10 mouse cellular contexts compared by ENCODE assay signal in genomic region chr16:33261584-33262061, GRCm38 (mm10). TPM values are rescaled to one million over a fixed set of nuclear protein-coding genes. Genes with fewer than 3 reads are reported as not detected.
A peak's percentile ranks its signal among the peaks of the same experiment; 100 is the strongest.
DNase-seq lines count a peak whose midpoint lies in the region; ATAC-seq lines count a peak whose summit lies in the region.
"Had no signal": no experiment of that assay in that cellular context is flagged by ENCODE, and none has a peak within 500 bp of the region (broad histone marks: within the 10 kb centered on the region; RNA-seq: fewer than 3 reads in every experiment).

No protein-coding gene starts in this region.

- peaks cover 24% of the 10 kb centered on the region for H3K36me3 ChIP-seq in kidney, embryonic 15.5 days
- peaks cover 24% of the 10 kb centered on the region for H3K36me3 ChIP-seq in kidney, embryonic 14.5 days (ENCODE audit: control insufficient read depth, insufficient read depth, low read length)
- peaks cover 32% of the 10 kb centered on the region for H3K36me3 ChIP-seq in megakaryocyte, embryonic 14.5 days (replicated peaks; ENCODE audit: low read length)

- ATAC-seq in kidney, embryonic 15.5 days (replicated peaks; ENCODE audit: low FRiP score): no peak
- no peak for ATAC-seq in kidney, embryonic 14.5 days (ENCODE audit: low FRiP score, low TSS enrichment)
- ATAC-seq in hematopoietic stem cell, adult 5-6 weeks (replicated peaks in 1 of 2; ENCODE audit: insufficient read depth in 1 of 2, low FRiP score in 2 of 2, low TSS enrichment in 1 of 2, low read depth in 1 of 2, poor library complexity in 2 of 2, severe bottlenecking in 2 of 2): peak; percentile 84 to 90

- H3K4me1 ChIP-seq in kidney, embryonic 15.5 days: 0 out of 2 replicates have a peak, but pooled peaks cover 8% of the 10 kb centered on the region
- no peaks in the 10 kb centered on the region for H3K4me1 ChIP-seq in kidney, embryonic 14.5 days (ENCODE audit: control insufficient read depth, insufficient read depth, low read length)
- peaks cover 36% of the 10 kb centered on the region for H3K4me1 ChIP-seq in megakaryocyte, embryonic 14.5 days
- H3K4me1 ChIP-seq: forebrain, embryonic 10.5 days had no signal

- H3K27ac ChIP-seq in kidney, embryonic 15.5 days: peak overlapping the region; percentile 13; the same call in 1 of the 2 replicates
- no peak overlapping the region for H3K27ac ChIP-seq in kidney, embryonic 14.5 days (ENCODE audit: low read depth, low read length)
- H3K27ac ChIP-seq: forebrain, embryonic 10.5 days had no signal

- no peaks in the 10 kb centered on the region for H3K27me3 ChIP-seq in kidney, embryonic 15.5 days
- no peaks in the 10 kb centered on the region for H3K27me3 ChIP-seq in kidney, embryonic 14.5 days (ENCODE audit: control insufficient read depth, insufficient read depth, low read length)
- H3K27me3 ChIP-seq in megakaryocyte, embryonic 14.5 days (replicated peaks): no peaks in the 10 kb centered on the region

- no peak overlapping the region for H3K4me3 ChIP-seq in kidney, embryonic 15.5 days (replicated peaks)
- no peak overlapping the region for H3K4me3 ChIP-seq in kidney, embryonic 14.5 days (ENCODE audit: low read length)
- H3K4me3 ChIP-seq in megakaryocyte, embryonic 14.5 days (replicated peaks): peak overlapping the region; percentile 42
- H3K4me3 ChIP-seq: forebrain, embryonic 10.5 days had no signal

- DNase-seq in NIH3T3 (ENCODE audit: low read depth): peak; percentile 14
- DNase-seq in left cerebral cortex, postnatal 25 days (ENCODE audit: low spot score in 2 of 2): no peak
- DNase-seq in cerebellum, postnatal 10 days: no peak
- DNase-seq in urinary bladder, postnatal 36 days (ENCODE audit: low spot score in 2 of 2): no peak
- DNase-seq: kidney, adult 9 months had no signal

- H3K4me2 ChIP-seq in kidney, embryonic 15.5 days: no peak overlapping the region
- H3K4me2 ChIP-seq in kidney, embryonic 14.5 days (replicated peaks; ENCODE audit: low read depth, low read length): no peak overlapping the region

- WGBS in kidney, embryonic 15.5 days: 78% methylated on average over 2 of the region's 2 CpGs
- WGBS in kidney, embryonic 14.5 days: 90% methylated on average over 2 of the region's 2 CpGs

- intact Hi-C loops in left cerebral cortex, postnatal 25 days (cut with DNase I): no loop called here

- H3K9me3 ChIP-seq in kidney, embryonic 15.5 days (replicated peaks): no peaks in the 10 kb centered on the region
- H3K9me3 ChIP-seq in kidney, embryonic 14.5 days (ENCODE audit: control insufficient read depth, low read length): no peaks in the 10 kb centered on the region
- no peaks in the 10 kb centered on the region for H3K9me3 ChIP-seq in megakaryocyte, embryonic 14.5 days
- H3K9me3 ChIP-seq: forebrain, embryonic 10.5 days had no signal

- no peak overlapping the region for H3K9ac ChIP-seq in kidney, embryonic 15.5 days
- no peak overlapping the region for H3K9ac ChIP-seq in kidney, embryonic 14.5 days (ENCODE audit: low read depth, low read length)

RNA-seq across cellular contexts. Expression of gene Snx4, which starts 10.4 kb away (rescaled TPM):
- 82.0 and 82.8 TPM in 2 replicates for polyA plus RNA-seq in kidney, embryonic 15.5 days (2015; fragmentation: Nextera tagmentation; extraction: Ambion mirVana)
- polyA plus RNA-seq in kidney, embryonic 14.5 days (2014; fragmentation: Nextera tagmentation; extraction: Ambion mirVana): 68.5 and 79.7 TPM in 2 replicates
- total RNA-seq in hematopoietic stem cell, adult 5-6 weeks (2017): 82.6 and 101 TPM in 2 replicates
- 12.1 and 22.9 TPM in 2 replicates for polyA plus RNA-seq in megakaryocyte, embryonic 14.5 days (2012; ENCODE audit: insufficient read depth, low replicate concordance)
- 10 to 100 TPM; 35.8 to 37.3 TPM for total RNA-seq in left cerebral cortex, postnatal 25 days (2021)

Comparison
In these comparisons a context has a peak if more than half of its experiments do, and no peak if none do; other contexts are left out.
1. ATAC-seq: peak in hematopoietic stem cell, adult 5-6 weeks (2 of 2); none in kidney, embryonic 15.5 days (single experiment) and kidney, embryonic 14.5 days (single experiment).